Mouse (Mus musculus) thymus, adult 2 months (tissue): ENCODE measurements around the gene Pilra.
"Not testable (repeated sequence)": the region's sequence is repeated elsewhere in the genome, so short reads cannot be mapped to it uniquely, and the experiment has no call there.

Source experiments
- CTCF ChIP-seq: fragments of 200-500 bp; IDR thresholded peaks from 2 replicates; pipeline ENCODE4 v1.5.1; 2012; ENCODE audit warnings: mild to moderate bottlenecking, control low read depth, low read length, moderate library complexity, borderline replicate concordance; ENCODE audit not compliant: control insufficient read depth, poor library complexity, insufficient read depth; ENCODE audit errors: extremely low read depth
- POLR2A ChIP-seq: fragments of 200-500 bp; IDR thresholded peaks from 2 replicates; pipeline ENCODE4 v1.6.1; 2012; ENCODE audit warnings: mild to moderate bottlenecking, low read length, control low read depth, moderate library complexity; ENCODE audit not compliant: control insufficient read depth, poor library complexity, insufficient read depth; ENCODE audit errors: extremely low read depth

GRCm38 (mm10) chr5:137837110-137837509 lies 1.0 kb upstream of the Pilra start:
- TF ChIP-seq CTCF, POLR2A: not testable (repeated sequence)
